Comparison of ENCODE assay signal across 20 mouse cellular contexts in genomic region chr11:105152357-105152899, GRCm38 (mm10). TPM values are rescaled to one million over a fixed set of nuclear protein-coding genes. Genes with fewer than 3 reads are reported as not detected.
DNase-seq lines count a peak whose midpoint lies in the region; ATAC-seq and TF ChIP-seq lines count a peak whose summit lies in the region.
"Had no signal": no experiment of that assay in that cellular context is flagged by ENCODE, and none has a peak within 500 bp of the region (broad histone marks: within the 10 kb centered on the region; RNA-seq: fewer than 3 reads in every experiment).

No protein-coding gene starts in this region.

- 54% methylated on average over 11 of the region's 11 CpGs for WGBS in liver, postnatal 0 days (ENCODE audit: insufficient replicate concordance)

- peak; percentile 41 for DNase-seq in spleen, adult 12 weeks (ENCODE audit: low spot score)
- DNase-seq in spleen, adult 18-20 months: no peak
- DNase-seq in liver, postnatal 0 days: peak; percentile 62
- DNase-seq in adrenal gland, postnatal 4 days (ENCODE audit: low spot score in 2 of 2): no peak
- DNase-seq in ovary, postnatal 14 days (ENCODE audit: low spot score): no peak
- DNase-seq in embryo, embryonic 11 days: no peak
- DNase-seq: cerebellum, adult 9-10 months; forebrain, postnatal 0 days had no signal

- ATAC-seq in erythroblast, adult 5-6 weeks (replicated peaks; ENCODE audit: low FRiP score, poor library complexity, severe bottlenecking): peak; percentile 62
- peak; percentile 85 for ATAC-seq in liver, postnatal 0 days

- TF ChIP-seq CTCF in liver, postnatal 0 days (IDR thresholded peaks at IDR 0.05; ENCODE audit: low read depth): no peak

- H3K9me3 ChIP-seq in liver, postnatal 0 days (ENCODE audit: low read length): no peaks in the 10 kb centered on the region
- H3K9me3 ChIP-seq: embryonic facial prominence, embryonic 15.5 days; neural tube, embryonic 12.5 days had no signal

- peak overlapping the region; percentile 9; the same call in 1 of the 2 replicates for H3K4me3 ChIP-seq in liver, postnatal 0 days (ENCODE audit: low read depth, low read length)
- H3K4me3 ChIP-seq: embryonic facial prominence, embryonic 15.5 days; neural tube, embryonic 12.5 days had no signal

- H3K4me1 ChIP-seq in liver, postnatal 0 days (ENCODE audit: insufficient read depth): peaks cover 34% of the 10 kb centered on the region

- TF ChIP-seq EP300 in liver, postnatal 0 days (IDR thresholded peaks at IDR 0.05; ENCODE audit: low read depth): peak; percentile 87

- peak overlapping the region; percentile 83 for H3K27ac ChIP-seq in liver, postnatal 0 days (ENCODE audit: low read depth)
- H3K27ac ChIP-seq: embryonic facial prominence, embryonic 15.5 days; kidney, postnatal 0 days; neural tube, embryonic 12.5 days had no signal

- H3K9ac ChIP-seq in liver, postnatal 0 days (replicated peaks): 0 out of 2 replicates have a peak overlapping the region, but pooled peaks have one; percentile 12
- H3K9ac ChIP-seq: embryonic facial prominence, embryonic 15.5 days; forebrain, postnatal 0 days; neural tube, embryonic 12.5 days had no signal

- H3K27me3 ChIP-seq in liver, postnatal 0 days (ENCODE audit: insufficient read depth, low read length): no peaks in the 10 kb centered on the region
- H3K27me3 ChIP-seq: embryonic facial prominence, embryonic 15.5 days; neural tube, embryonic 12.5 days had no signal

- H3K36me3 ChIP-seq in liver, postnatal 0 days (replicated peaks; ENCODE audit: insufficient read depth, low read length): no peaks in the 10 kb centered on the region
- H3K36me3 ChIP-seq: embryonic facial prominence, embryonic 15.5 days; neural tube, embryonic 12.5 days had no signal

- peak overlapping the region; percentile 65 for H3K4me2 ChIP-seq in liver, postnatal 0 days (ENCODE audit: low read depth, low read length)
- H3K4me2 ChIP-seq: embryonic facial prominence, embryonic 15.5 days had no signal

RNA-seq across cellular contexts. Expression of gene Gm10842, which starts 5.7 kb away (rescaled TPM):
- total RNA-seq in erythroblast, adult 5-6 weeks (2015; ENCODE audit: low replicate concordance): not detected in 2 replicates
- total RNA-seq in erythroblast, adult 5-6 weeks (2017; ENCODE audit: low replicate concordance): not detected in 2 replicates
- not detected in 2 replicates for polyA plus RNA-seq in liver, postnatal 0 days (2015; fragmentation: Nextera tagmentation; extraction: Ambion mirVana)
- total RNA-seq in adrenal gland, postnatal 4 days (2021): not detected
- total RNA-seq: forebrain, postnatal 0 days; gastrocnemius, postnatal 4 days; layer of hippocampus, postnatal 25 days had no signal
- polyA plus RNA-seq: embryonic facial prominence, embryonic 15.5 days; forebrain, postnatal 0 days; heart, embryonic 16.5 days; hindbrain, embryonic 16.5 days; kidney, postnatal 0 days; limb, embryonic 11.5 days; lung, postnatal 0 days; midbrain, embryonic 14.5 days; neural tube, embryonic 12.5 days; thymus, adult 2 months had no signal

RNA-seq across cellular contexts. Expression of gene Tlk2, which starts 26.2 kb away (rescaled TPM):
- total RNA-seq in erythroblast, adult 5-6 weeks (2015; ENCODE audit: low replicate concordance): 27.2 and 36.3 TPM in 2 replicates
- total RNA-seq in erythroblast, adult 5-6 weeks (2017; ENCODE audit: low replicate concordance): 67.6 and 70.0 TPM in 2 replicates
- polyA plus RNA-seq in liver, postnatal 0 days (2015; fragmentation: Nextera tagmentation; extraction: Ambion mirVana): 5.3 and 6.4 TPM in 2 replicates
- 10 to 100 TPM; 62.8 to 67.2 TPM for total RNA-seq in adrenal gland, postnatal 4 days (2021)

RNA-seq across cellular contexts. Expression of gene Mettl2, which starts 26.2 kb away (rescaled TPM):
- total RNA-seq in erythroblast, adult 5-6 weeks (2015; ENCODE audit: low replicate concordance): 6.3 and 6.5 TPM in 2 replicates
- 4.7 and 5.3 TPM in 2 replicates for total RNA-seq in erythroblast, adult 5-6 weeks (2017; ENCODE audit: low replicate concordance)
- polyA plus RNA-seq in liver, postnatal 0 days (2015; fragmentation: Nextera tagmentation; extraction: Ambion mirVana): 7.7 and 9.3 TPM in 2 replicates
- total RNA-seq in adrenal gland, postnatal 4 days (2021): 10 to 100 TPM; 34.8 to 37.1 TPM

Comparison
In these comparisons a context has a peak if more than half of its experiments do, and no peak if none do; other contexts are left out.
1. DNase-seq: peak in spleen, adult 12 weeks (single experiment) and liver, postnatal 0 days (single experiment); none in spleen, adult 18-20 months (0 of 2), adrenal gland, postnatal 4 days (0 of 2), ovary, postnatal 14 days (single experiment) and embryo, embryonic 11 days (single experiment).
2. RNA of gene Mettl2, which starts 26.2 kb away (total RNA-seq): 34.8 to 37.1 TPM in adrenal gland, postnatal 4 days; 4.7 to 6.5 TPM in erythroblast, adult 5-6 weeks; every median in the first group is over 4 times any median in the second.